Mouse (Mus musculus): ENCODE data around the gene Zfp940.
"Not testable (repeated sequence)": the region's sequence is repeated elsewhere in the genome, so short reads cannot be mapped to it uniquely, and the experiment has no call there.

The Zfp940 gene

DNA sequence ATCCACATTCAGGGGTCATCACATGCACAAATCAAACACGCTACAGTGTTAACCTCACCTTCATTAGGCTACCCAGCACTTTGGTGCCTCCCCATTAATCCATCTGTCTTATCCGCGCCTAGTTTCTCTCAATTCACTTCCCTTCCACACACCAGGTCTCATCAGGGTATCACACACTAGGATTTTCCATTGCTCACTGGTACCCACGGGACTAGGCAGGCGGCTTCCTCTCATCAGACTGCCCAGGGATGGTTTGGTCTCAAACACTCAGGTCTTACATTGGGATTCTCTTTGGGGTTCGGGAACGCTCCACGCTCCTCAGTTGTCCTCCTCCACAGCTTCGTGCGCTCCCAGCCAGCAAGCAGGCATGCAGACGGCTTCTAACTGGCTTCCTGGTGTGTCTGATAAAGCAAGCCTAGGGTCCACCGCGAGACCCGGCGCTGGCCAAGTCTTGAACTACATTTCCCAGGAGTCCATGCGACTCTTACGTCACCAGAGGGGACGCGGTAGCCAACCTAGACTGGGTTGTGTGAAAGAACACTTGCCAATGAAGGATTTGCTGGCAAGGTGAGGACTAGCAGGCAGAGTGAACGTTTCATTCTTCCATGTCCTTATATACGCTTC lies at the start of gene Zfp940:
Zfp940 (minus strand) TSS at position 451 of the 624 bp plus-strand sequence.
- DNase-seq, result peak; percentile 78

DNA sequence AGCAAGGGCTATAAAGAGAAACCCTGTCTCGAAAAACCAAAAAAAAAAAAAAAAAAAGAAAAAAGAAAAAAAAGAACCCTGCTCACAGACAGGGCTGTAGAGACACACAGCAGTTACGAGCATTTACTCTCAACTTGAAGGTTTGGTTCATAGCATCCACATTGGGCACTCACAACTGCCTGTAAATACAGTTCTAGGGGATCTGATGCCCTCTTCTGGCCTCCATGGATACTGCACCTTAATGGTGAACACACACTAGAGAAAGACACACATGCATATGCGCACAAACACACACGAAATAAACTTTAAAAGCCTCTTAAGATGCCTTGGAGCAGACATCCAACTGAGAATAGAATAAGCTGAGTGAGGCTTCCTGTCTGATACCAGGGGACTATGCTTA lies 44.9 kb upstream of the Zfp940 start:
- no peak for DNase-seq

DNA sequence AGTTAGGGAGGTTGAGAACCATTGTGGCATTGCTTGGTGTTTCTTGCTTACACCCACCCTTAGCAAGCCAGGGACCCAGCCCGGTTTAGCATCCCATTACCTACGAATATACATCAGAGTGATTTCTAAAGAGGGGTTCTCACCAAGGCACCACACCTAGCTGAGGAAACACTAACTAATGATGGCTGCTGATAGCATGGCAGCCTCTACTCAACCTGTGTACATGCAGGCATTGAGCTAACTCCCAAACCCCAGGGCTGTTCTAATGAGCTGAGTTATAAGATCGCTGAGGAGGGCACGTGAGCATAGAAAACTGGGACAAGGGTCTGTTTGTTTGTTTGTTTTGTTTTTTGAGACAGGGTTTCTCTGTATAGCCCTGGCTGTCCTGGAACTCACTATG lies 39.3 kb upstream of the Zfp940 start:
- no peak for DNase-seq

DNA sequence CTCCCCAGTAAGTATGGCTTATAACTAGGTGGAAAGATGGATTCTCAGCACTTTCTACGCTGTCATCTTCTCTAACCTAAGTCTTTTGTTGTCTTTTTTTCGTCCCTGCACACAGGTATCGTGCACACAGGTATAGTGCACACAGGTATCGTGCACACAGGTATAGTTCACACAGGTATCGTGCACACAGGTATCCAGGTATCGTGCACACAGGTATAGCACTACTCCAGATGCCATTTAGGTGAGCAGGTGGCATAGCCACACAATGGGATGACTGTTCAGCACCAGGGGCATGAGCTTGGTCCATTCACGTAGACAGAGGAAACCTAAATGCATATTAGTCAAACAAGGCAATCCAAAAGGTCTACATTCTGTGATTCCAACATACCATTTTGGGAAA lies 37.0 kb upstream of the Zfp940 start:
- no peak for DNase-seq

DNA sequence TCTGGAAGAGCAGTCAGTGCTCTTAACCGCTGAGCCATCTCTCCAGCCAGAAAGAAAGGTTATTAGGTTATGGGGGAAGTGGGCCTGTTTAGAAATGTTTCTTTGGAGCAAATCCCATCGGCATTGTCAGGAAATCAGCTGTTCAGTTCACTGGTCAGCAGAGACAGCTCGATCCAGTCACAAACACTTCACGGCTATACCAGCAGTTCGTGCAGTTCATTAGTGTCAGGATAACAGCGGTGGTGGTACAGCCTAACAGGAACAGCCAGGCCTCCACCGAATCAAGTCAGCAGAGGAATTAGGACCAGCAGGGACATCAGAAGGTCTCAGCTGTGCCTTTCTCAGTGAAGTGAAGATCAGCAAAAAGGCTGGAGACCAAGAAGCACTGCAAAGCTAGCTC lies 27.4 kb upstream of the Zfp940 start:
- no peak for DNase-seq

DNA sequence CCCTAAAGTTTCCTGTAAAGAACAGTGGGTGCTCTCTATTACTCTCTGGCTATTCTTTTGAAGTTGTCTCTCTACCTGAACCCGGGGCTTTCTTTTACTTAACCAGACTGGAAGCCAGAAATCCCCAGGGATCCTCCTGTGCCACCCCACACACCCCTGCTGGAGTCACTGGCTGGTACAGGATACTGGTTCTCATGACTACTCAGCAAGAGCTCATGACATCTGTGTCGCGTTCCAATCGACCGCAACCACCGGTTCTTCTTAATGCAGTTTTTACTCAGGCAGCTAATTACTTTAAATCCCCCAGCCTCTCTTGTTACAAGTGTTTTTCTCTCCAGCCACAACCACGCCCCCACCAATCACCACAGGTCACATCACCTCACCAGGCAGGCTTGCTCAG lies 26.6 kb upstream of the Zfp940 start:
- no peak for DNase-seq

DNA sequence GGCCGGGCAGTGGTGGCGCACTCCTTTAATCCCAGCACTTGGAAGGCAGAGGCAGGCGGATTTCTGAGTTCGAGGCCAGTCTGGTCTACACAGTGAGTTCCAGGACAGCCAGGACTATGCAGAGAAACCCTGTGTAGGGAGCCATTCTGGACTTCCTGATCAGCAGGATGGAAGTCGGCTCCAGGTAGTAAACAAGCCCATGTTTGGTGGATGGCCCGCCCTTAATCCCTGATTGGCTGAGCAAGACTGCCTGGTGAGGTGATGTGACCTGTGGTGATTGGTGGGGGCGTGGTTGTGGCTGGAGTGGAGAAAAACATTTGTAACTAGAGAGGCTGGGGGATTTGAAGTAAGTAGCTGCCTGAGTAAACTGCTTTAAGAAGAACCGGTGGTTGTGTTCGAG lies 24.1 kb upstream of the Zfp940 start:
- DNase-seq, result not testable (repeated sequence)

DNA sequence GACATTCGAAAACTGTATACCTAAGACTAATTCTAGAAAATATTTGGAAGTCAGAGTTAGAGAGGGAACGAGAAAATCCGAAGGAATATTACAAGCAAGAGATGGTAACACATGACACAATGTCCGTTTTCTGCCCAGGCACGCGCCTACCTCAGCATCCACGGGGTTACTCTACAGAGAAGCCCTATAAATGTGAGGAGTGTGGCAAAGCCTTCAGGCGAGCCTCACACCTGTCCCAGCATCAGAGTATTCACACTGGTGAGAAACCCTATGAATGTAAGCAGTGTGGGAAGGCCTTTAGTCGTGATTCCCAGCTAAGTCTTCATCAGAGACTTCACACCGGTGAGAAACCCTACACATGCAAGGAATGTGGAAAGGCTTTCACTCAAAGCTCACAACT lies 20.8 kb upstream of the Zfp940 start:
- DNase-seq, result no peak

DNA sequence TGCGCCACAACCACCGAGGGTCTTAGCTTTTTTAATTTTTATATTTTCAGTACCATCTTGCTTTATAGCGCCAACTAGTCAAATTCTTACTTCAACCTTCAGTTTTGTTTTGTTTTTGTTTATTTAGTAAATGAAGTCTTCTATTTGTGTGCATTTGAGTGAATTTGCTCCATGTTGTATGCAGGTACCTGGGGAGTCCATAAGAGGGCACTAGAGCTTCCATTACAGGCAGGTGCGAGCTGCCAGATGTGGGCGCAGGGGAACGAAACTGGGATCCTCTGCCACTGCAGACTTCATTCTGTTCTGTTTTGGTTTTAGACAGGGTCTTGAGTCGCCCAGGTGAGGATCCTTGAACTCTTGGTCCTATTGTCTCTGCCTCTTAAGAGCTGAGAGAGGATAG lies 8.2 kb upstream of the Zfp940 start:
- DNase-seq, result no peak

DNA sequence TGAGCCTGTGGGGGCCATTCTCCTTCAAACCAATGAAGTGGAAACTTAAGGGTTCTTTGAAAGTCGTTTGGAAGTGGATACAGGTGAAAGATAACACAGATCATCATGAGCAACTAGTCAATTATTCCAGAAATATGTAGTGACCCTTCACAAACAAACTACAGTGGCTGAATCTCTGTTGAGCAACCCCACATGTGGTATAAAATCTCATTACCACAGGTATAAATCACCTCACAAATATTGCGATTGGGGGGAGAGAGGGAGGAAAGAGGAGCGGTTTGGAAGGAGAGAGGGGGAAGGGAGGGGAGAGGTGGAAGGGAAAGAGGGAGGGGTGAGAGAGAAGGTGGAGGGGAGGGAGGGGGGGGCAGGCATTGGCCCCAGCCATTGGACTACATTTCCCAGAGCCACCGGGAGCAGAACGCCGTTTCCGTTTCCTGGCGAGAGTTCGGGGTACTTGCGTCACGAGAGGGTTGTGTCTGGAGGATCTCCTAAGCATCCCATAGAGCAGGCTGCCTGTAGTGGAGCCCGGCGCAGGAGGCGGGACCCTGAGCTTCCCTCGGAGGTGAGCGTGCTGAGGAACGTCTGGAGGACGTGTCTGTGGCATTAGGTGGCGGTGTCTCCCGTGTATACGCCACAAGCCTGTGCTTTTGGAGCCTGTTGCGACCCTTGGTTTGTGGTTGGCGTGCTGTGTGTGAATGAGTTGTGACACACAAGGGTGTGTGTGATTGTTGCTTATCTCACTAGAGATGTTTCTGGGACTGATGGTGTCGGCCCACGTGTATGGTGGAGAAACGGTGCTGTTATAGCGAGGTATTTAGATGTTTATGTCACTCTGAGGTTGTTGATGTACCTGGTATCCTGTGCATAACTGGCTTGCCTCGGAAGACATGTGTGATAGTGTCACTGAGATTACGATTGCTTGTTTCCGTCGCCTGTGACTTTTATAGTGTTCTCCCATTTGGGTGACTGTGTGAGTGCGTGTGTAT lies 6.4 kb upstream of the Zfp940 start, which contains the start of gene Zfp420:
Zfp420 (plus strand) TSS at position 448 of the 986 bp plus-strand sequence.
- DNase-seq, result peak; percentile 82

DNA sequence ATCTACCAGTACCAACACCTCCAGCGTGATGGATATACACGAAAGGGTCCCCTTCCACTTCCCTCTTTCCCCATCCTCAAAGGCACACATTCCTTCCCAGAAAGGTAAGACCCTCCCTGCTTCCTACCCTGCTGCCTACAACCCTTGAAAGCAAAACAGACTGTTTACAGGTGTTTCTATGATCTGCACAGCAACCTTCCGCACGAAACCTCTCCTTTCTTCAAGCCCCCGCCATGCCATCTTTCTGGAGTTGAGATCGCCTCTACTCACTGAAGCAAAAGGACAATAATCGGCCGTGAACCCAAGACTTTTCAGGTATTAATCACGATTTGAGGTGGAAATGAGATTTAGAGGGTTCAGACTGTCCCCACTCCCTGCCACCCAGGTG lies 644 bp downstream of the Zfp940 start:
- DNase-seq, result no peak

DNA sequence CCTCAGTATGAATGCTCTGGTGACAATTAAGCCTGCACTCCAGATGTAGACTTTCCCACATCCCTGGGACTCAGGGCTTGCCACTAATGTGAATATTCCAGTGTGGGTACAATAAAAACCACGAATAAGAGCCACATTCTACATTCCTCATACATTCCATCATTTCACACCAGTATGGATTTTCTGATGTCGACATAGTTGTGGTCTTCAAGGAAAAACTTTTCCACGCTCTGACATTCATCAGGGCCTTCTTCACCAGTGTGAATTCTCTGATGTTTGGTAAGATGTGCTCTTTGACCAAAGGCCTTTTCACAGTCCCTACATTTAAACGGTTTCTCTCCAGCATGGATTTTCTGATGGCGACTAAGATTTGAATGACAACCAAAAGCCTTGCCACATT lies 8.9 kb downstream of the Zfp940 start:
- DNase-seq, result no peak

DNA sequence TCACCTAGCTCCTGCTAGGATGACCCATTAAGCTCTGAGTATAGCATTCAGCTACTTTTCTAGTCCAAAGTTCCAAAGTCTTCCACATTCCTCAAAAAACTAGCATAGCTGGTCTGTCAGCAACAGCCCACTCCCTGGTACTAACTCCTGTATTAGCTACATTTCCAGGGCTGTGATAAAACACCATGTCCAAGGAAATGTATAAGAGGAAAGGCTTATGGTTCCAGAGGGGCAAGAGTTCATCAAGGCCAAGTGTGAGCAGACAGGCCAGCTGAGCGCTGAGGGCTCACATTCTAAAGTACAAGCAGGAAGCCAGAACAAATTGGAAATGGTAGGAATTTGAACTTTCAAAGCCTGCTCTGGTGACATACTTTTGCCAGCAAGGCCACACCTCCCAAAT lies 11.4 kb downstream of the Zfp940 start:
- DNase-seq, result no peak

DNA sequence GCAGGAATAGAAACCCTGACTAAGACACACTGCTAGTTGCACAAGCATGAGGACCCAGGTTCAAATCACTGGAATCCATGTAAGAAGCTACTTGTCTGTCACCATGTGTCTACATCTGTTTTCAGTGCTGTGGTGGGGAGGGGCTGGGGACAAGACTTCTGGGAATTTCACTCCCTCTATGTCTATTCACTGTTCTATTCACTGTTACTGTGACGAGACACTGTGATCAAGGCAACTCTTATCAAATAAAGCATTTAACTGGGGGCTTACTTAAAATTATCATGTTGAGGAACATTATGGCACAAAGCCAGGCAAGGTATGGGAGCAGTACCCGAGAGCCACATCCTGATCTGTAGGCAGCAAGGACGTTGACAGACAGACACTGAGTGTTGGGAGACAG lies 14.2 kb downstream of the Zfp940 start:
- no peak for DNase-seq

DNA sequence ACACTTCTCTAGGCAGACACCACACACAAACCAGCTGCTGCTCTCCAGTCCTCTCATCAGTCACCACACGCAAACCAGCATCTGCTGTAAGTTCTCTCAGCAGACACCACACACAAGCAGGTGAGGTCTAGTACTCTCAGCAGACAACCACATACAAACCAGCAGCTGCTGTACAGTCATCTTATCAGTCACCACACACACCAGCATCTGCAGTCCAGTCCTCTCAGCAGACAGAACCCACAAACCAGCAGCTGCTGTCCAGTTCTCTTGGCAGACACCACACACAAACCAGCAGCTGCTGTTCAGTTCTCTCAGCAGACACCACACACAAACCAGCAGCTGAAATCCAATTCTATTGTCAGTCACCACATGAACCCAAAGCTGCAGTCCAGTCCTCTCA lies 16.7 kb downstream of the Zfp940 start:
- DNase-seq, result no peak

DNA sequence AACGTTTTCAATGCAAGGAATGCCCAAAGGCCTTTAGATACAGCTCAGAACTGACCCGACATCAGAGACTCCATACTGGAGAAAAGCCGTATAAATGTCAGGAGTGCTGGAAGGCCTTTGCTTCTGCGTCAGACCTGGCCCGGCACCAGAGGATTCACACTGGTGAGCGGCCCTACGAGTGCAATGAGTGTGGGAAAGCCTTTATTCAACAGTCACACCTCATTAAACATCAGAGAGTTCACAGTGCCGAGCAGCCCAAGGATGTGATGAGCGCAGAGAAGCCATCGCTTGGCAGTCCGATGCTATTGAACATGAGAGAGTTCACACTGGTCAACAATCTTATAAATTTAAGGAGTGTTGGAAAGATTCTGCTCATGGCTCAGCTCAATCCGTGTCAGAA lies 23.7 kb downstream of the Zfp940 start:
- DNase-seq, result no peak

DNA sequence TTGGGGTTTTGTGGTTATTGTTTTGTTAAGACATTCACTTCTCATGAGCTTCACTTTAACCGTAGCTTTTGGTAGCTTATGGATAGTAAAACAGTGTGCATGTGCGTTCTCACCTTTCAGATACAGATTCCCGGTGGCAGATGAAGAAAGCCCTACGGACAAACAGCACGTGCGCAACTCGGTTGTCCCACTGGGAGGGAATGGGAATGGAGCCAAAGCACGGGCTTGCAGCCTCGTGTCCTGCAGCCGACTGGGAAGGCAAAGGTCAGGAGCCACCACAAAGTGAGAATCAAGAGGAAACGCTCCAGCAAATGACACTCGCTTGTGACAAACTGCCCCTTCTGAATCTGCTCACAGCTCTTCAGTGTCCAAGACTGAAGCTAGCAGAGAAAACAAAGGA lies 25.5 kb downstream of the Zfp940 start:
- DNase-seq, result no peak

DNA sequence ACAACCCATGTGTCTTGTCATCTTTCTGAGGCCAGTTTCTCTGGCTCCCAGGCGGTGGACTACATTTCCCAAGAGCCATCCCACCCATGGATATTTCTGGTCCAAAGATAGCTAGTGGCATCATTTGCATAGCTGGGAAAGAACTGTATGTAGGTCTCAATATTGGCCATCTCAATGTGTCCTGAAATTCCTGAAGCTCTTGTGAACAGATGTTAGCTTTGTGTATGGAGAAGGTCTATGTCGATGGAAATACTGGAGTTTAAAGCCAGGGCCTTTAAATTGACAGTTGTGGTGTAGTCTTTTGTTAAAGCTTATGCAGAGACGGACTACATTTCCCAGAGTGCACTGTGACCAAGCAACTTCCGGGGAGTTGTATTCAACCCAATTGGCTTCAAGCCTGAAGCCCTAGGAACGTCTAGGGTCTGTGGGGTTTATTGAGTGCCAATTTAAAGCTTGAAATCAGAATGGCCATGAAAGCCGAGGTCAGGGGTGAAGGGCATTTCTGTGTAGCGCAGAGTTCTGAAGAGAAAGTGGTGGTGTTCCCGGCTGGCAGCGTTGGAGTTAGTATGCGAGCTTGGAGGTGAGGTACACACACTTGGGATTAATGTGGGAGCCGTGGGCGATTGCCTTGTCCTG lies 34.7 kb downstream of the Zfp940 start:
- peak; percentile 67 for DNase-seq

DNA sequence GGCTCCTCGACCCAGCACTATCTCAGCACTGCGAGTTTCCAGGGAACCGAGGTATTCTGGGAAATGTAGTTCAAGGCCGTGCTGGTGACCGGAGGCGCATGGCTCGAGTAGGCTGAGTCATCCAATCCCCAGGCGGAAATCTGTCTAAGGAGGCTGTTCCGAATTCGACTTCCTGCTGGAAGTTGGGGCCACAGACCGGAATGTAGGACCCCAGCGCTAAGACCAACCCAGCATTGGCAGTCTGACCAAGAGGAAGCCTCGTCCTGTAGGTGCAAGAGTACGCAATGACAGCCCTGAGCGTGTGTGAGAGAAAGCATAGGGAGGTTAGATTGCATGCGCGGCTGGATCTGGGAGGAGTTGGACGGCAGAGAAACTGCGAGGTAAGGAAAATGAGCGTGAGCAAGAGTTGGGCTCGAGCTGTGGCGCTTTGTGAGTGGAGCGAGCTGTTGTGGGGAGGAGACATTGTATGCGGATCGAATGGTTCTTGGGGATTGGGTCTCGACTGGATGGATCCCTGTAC lies 37.5 kb downstream of the Zfp940 start, which contains the start of gene Zfp790:
Zfp790 (plus strand) TSS at position 205 of the 520 bp plus-strand sequence.
- peak; percentile 89 for DNase-seq

DNA sequence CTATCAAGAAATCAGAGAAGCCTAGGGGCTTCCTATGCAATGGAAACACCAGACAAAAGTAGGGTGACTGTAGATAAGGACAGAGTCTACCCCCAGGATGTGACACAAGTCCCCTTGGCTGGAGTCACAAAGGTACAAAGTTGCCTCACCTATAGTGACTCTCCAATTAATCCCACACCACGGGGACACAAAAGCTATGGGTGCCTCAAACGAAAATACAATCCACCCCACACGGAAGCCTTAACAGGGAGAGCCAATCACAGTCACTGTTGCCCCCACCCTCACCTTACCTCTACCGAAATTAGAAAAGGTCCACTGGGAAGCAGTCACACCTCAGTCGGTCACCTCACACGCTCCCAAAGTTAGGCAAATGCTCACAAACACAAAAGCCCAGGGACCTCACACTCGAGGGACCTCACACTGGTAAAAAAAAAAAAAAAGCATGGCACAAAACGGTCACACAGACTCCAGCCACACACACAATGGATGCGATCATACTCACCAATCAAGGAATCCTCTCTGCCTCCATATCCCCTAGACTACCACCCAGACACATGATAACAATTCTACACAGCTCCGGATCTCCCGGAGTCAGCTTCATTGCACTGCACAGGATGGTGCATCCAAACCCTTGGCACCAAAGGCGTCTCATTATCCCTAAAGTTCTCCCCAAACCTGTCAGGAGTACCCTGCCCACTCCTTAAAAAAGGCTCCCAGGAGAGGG lies 38.2 kb downstream of the Zfp940 start:
- DNase-seq, result no peak

DNA sequence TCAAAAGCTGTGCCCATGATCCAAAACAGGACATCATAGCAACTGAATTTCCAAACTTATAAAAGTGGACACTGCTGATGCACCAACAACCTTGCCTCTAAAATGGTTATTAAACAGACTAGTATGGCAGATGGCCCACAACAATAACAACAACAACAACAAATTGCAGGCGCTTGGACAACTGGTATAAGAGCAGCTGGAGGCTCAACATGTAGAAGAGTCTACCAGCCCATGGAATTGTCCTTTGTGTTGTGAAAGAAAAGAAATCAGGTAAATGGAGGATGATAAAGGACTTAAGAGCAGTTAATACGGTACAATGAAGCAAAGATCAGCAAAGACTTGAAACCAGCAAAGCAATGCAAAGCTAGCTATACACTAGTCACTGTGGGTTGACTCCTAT lies 39.1 kb downstream of the Zfp940 start:
- DNase-seq, result no peak

DNA sequence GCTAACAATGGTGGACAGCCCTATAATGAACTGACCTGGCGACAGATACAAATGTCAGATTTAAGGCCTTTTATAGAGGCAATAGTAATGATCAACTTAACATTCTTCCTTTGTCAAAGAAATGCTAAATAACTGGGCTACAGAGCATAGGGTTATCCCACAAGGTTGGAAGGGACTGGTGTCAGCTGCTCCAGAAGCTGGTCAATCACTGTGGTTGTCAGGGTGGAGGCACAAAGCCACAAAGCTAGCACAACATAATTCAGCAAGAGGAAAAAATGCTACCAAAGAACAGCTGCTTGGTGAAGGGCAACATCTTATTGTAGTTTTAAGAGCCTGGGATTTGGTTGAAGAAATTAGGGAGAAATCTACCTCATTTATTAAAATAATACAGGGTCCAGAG lies 41.2 kb downstream of the Zfp940 start:
- DNase-seq, result no peak

DNA sequence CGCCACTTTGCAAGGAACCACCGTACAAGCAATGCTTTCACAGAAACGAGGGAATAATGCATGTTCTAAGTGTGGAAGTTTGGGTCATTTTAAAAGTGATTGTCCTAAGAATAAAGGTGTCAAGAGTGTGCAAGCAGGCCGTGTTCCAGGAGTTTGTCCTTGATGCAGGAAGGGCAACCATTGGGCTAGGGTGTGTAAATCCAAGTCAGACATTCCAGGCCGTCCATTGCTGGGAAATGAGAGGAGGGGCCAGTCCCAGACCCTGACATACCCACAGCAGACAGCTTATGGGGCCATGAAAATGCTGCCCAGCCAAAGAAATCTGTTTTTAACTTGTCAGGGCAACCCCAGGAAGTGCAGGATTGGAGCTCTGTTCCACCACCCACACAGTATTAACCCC lies 46.4 kb downstream of the Zfp940 start:
- DNase-seq, result no peak
